Mouse (Mus musculus) brown adipose tissue, adult 24 weeks (tissue): ENCODE results near the gene Olfr1494. TPM values are rescaled to one million over a fixed set of nuclear protein-coding genes. Genes with fewer than 3 reads are reported as not detected.

Experiments used
- H3K27ac ChIP-seq: fragments of 200-500 bp; replicated peaks from 2 replicates; pipeline ENCODE4 v1.5.1; 2012; ENCODE audit warnings: low read depth, mild to moderate bottlenecking, low read length
- H3K4me1 ChIP-seq: fragments of 200-500 bp; 2 replicates; pipeline ENCODE4 v1.6.1; 2012; ENCODE audit warnings: low read length, mixed read lengths; ENCODE audit not compliant: control insufficient read depth, insufficient read depth, insufficient read length
- H3K4me3 ChIP-seq: fragments of 200-500 bp; 2 replicates; pipeline ENCODE4 v1.5.1; 2012; ENCODE audit warnings: low read depth, mild to moderate bottlenecking, low read length, moderate library complexity; ENCODE audit not compliant: insufficient read depth
- polyA plus RNA-seq: library from polyadenylated mRNA; stranded (reverse); fragments of >200 nt; gene quantifications from 2 replicates; pipeline ENCODE4 v1.2.4, GENCODE M21; 2012; ENCODE audit not compliant: missing spikeins, insufficient read depth, insufficient read length

The Olfr1494 gene
- polyA plus RNA-seq = not detected in 2 replicates

DNA sequence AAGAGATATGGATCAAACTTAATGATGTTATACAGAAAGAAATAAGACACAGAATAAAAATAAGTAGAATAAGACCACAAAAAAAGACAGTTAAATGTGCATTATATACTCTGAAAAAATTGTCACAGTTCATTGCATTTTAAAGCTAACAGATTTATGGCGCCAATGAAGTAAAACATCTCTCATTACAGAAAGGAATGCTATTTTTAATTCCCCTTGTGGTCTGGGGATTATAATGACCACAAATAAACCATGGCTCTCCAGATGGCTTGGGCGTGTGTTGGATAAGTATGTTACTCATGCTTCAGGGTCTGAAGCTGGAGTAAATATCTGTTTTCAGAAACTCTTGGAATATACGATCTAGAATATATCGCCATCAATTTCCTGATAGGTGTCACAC lies at the start of gene Olfr1494:
Gene Olfr1494 (plus strand): TSS at position 301 of the 400 bp plus-strand sequence.
- Histone ChIP-seq H3K4me3 (no peak within 1 kb of the TSS), H3K4me1 (no peaks in the 10 kb centered on the region), H3K27ac (no peak within 1 kb of the TSS)

DNA sequence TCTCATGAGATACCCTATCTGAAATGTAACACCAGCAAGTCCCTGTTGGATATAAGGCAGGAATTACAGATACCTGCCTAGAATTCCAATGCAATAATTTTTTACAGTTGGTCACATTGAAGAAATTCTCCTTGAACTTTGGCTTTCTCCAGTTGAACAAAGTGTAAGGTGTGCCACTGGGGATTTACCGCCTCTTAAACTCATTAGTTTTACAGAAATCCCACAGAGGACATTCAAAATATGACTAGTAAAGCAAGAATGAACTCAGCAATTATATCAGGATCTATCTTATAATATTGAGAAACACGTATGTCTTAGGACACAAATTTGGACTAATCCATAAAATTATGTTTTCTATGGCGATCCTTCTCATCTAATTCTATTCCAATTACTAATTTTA lies 42.6 kb upstream of the Olfr1494 start, which contains the start of gene Olfr1491:
Gene Olfr1491 (plus strand): TSS at position 301 of the 400 bp plus-strand sequence.
- H3K4me1 ChIP-seq = no peaks in the 10 kb centered on the region

GRCm38 (mm10) chr19:13722978-13723377 lies 16.6 kb upstream of the Olfr1494 start, which contains the start of gene Olfr1493-ps1:
Gene Olfr1493-ps1, plus strand, starts transcription at chr19:13723278.
- Histone ChIP-seq H3K4me3 (no peak within 1 kb of the TSS), H3K4me1 (no peaks in the 10 kb centered on the region), H3K27ac (no peak within 1 kb of the TSS)

More for the DNA sequence above, 42.6 kb upstream of the Olfr1494 start, which contains the start of gene Olfr1491:
- H3K27ac ChIP-seq = no peak within 1 kb of the TSS
- no peak within 1 kb of the TSS for H3K4me3 ChIP-seq

- Histone ChIP-seq H3K4me3 (no peak overlapping the region), H3K4me1 (no peaks in the 10 kb centered on the region)
Observed at GRCm38 (mm10) chr19:13749366-13749765, 9.8 kb downstream of the Olfr1494 start.

GRCm38 (mm10) chr19:13764306-13764705 lies 24.8 kb downstream of the Olfr1494 start, which contains the start of gene Olfr1495:
Gene Olfr1495, plus strand, starts transcription at chr19:13764606.
- H3K4me3 ChIP-seq = no peak within 1 kb of the TSS
- H3K4me1 ChIP-seq = no peaks in the 10 kb centered on the region
- no peak within 1 kb of the TSS for H3K27ac ChIP-seq

More at GRCm38 (mm10) chr19:13749366-13749765, 9.8 kb downstream of the Olfr1494 start:
- no peak overlapping the region for H3K27ac ChIP-seq

- Histone ChIP-seq H3K27ac (no peak overlapping the region), H3K4me3 (no peak overlapping the region), H3K4me1 (no peaks in the 10 kb centered on the region)
Observed at GRCm38 (mm10) chr19:13768565-13769276, 29.2 kb downstream of the Olfr1494 start.

- no peak within 1 kb of the TSS for H3K4me3 ChIP-seq
- no peak within 1 kb of the TSS for H3K27ac ChIP-seq
- no peaks in the 10 kb centered on the region for H3K4me1 ChIP-seq
Observed at GRCm38 (mm10) chr19:13777578-13777977, 38.0 kb downstream of the Olfr1494 start, which contains the start of gene Olfr1496. Gene Olfr1496, plus strand, starts transcription at chr19:13777878.

- Histone ChIP-seq H3K4me3 (no peak within 1 kb of the TSS), H3K27ac (no peak within 1 kb of the TSS)
Observed at GRCm38 (mm10) chr19:13798102-13798501, 58.6 kb downstream of the Olfr1494 start, which contains the start of gene Olfr1497. Gene Olfr1497, minus strand, starts transcription at chr19:13798202.

More at GRCm38 (mm10) chr19:13798102-13798501, 58.6 kb downstream of the Olfr1494 start, which contains the start of gene Olfr1497:
- H3K4me1 ChIP-seq = no peaks in the 10 kb centered on the region

Other genes starting within 250 kb of the Olfr1494 start
- gene Olfr1477, start 239.2 kb upstream of the Olfr1494 start, polyA plus RNA-seq = not detected in 2 replicates
- not detected in 2 replicates for gene Olfr1480, start 211.8 kb upstream of the Olfr1494 start, polyA plus RNA-seq
- not detected in 2 replicates for gene Olfr1484, start 156.2 kb upstream of the Olfr1494 start, polyA plus RNA-seq
- gene Olfr1487, start 122.4 kb upstream of the Olfr1494 start, polyA plus RNA-seq = not detected in 2 replicates
- 0.08 TPM in 1 of 2 replicates, not detected in the other for gene Olfr1489, start 108.1 kb upstream of the Olfr1494 start, polyA plus RNA-seq
- not detected in 2 replicates for gene Olfr1490, start 88.6 kb upstream of the Olfr1494 start, polyA plus RNA-seq
- not detected in 2 replicates for gene Olfr1491, start 42.5 kb upstream of the Olfr1494 start, polyA plus RNA-seq
- gene Olfr1493-ps1, start 16.4 kb upstream of the Olfr1494 start, polyA plus RNA-seq = not detected in 2 replicates
- not detected in 2 replicates for gene Olfr1495, start 24.9 kb downstream of the Olfr1494 start, polyA plus RNA-seq
- not detected in 2 replicates for gene Olfr1496, start 38.1 kb downstream of the Olfr1494 start, polyA plus RNA-seq
- not detected in 2 replicates for gene Olfr1497, start 58.5 kb downstream of the Olfr1494 start, polyA plus RNA-seq
- gene Olfr1499, start 79.7 kb downstream of the Olfr1494 start, polyA plus RNA-seq = not detected in 2 replicates
- not detected in 2 replicates for gene Olfr1500, start 90.8 kb downstream of the Olfr1494 start, polyA plus RNA-seq
- gene Olfr1501, start 111.0 kb downstream of the Olfr1494 start, polyA plus RNA-seq = not detected in 2 replicates
- gene Olfr1502, start 122.1 kb downstream of the Olfr1494 start, polyA plus RNA-seq = not detected in 2 replicates
- gene Olfr1504, start 158.2 kb downstream of the Olfr1494 start, polyA plus RNA-seq = not detected in 2 replicates
- gene Olfr1505, start 173.8 kb downstream of the Olfr1494 start, polyA plus RNA-seq = not detected in 2 replicates